Mouse (Mus musculus) lung, adult 2 months (tissue): ENCODE results near the gene Prss46.

Experiments
- CTCF ChIP-seq: fragments of 200-500 bp; IDR thresholded peaks from 2 replicates; pipeline ENCODE4 v1.5.1; 2011; ENCODE audit warnings: mild to moderate bottlenecking, low read length, control low read depth; ENCODE audit not compliant: insufficient read depth
- POLR2A ChIP-seq: fragments of 200-500 bp; IDR thresholded peaks from 2 replicates; pipeline ENCODE4 v1.6.1; 2011; ENCODE audit warnings: low read depth, mild to moderate bottlenecking, control low read depth, low read length, borderline replicate concordance; ENCODE audit errors: extremely low read depth

- no peak for TF ChIP-seq CTCF
- TF ChIP-seq POLR2A = no peak
Measured at GRCm38 (mm10) chr9:110873681-110874659, 29.7 kb downstream of the Prss46 start.
